ENCODE assay signal across 10 mouse cellular contexts in the genomic region with DNA sequence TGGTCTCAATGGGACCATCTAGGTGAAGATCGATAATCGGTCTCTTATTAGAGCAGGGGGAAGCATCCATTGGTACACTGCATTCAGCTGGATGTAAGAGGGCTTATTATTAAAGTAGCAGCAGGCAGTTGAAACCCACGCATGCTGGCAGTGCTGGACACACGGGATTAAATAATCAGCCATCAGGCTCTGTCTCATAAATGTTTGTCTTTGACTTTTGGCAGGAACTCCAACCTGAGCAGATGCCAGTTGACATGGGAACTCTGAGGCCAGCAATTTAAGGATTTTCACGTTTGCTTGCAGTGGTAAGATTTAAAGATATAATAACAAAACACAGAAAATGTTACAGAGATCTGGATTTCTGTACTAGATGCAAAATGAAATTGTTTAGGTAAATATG.
DNase-seq lines count a peak whose midpoint lies in the region; ATAC-seq and TF ChIP-seq lines count a peak whose summit lies in the region.
"Had no signal": no experiment of that assay in that cellular context is flagged by ENCODE, and none has a peak within 500 bp of the region (broad histone marks: within the 10 kb centered on the region; RNA-seq: fewer than 3 reads in every experiment).

No protein-coding gene starts in this region.

- H3K36me3 ChIP-seq in midbrain, postnatal 0 days (ENCODE audit: insufficient read depth, low read length), result no peaks in the 10 kb centered on the region
- no peaks in the 10 kb centered on the region for H3K36me3 ChIP-seq in midbrain, embryonic 10.5 days
- H3K36me3 ChIP-seq: heart, embryonic 15.5 days; neural tube, embryonic 12.5 days had no signal

- H3K27ac ChIP-seq in midbrain, postnatal 0 days (ENCODE audit: low read depth, low read length), result no peak overlapping the region
- no peak overlapping the region for H3K27ac ChIP-seq in midbrain, embryonic 10.5 days (replicated peaks)
- H3K27ac ChIP-seq: heart, embryonic 15.5 days; neural tube, embryonic 12.5 days had no signal

- no peaks in the 10 kb centered on the region for H3K27me3 ChIP-seq in midbrain, postnatal 0 days (ENCODE audit: insufficient read depth, low read length)
- no peaks in the 10 kb centered on the region for H3K27me3 ChIP-seq in midbrain, embryonic 10.5 days (ENCODE audit: low read depth, poor library complexity, severe bottlenecking)
- H3K27me3 ChIP-seq: heart, embryonic 15.5 days; neural tube, embryonic 12.5 days had no signal

- H3K9me3 ChIP-seq in midbrain, postnatal 0 days (ENCODE audit: low read length), result no peaks in the 10 kb centered on the region
- no peaks in the 10 kb centered on the region for H3K9me3 ChIP-seq in midbrain, embryonic 10.5 days (replicated peaks)
- H3K9me3 ChIP-seq: heart, embryonic 15.5 days; neural tube, embryonic 12.5 days had no signal

- H3K4me1 ChIP-seq in midbrain, postnatal 0 days (ENCODE audit: insufficient read depth, low read length), result no peaks in the 10 kb centered on the region
- no peaks in the 10 kb centered on the region for H3K4me1 ChIP-seq in midbrain, embryonic 10.5 days
- H3K4me1 ChIP-seq: neural tube, embryonic 12.5 days had no signal

- H3K9ac ChIP-seq in midbrain, postnatal 0 days (replicated peaks; ENCODE audit: low read length, poor library complexity, severe bottlenecking), result no peak overlapping the region
- H3K9ac ChIP-seq: heart, embryonic 15.5 days; neural tube, embryonic 12.5 days had no signal

- H3K4me3 ChIP-seq in midbrain, postnatal 0 days (ENCODE audit: low read depth, low read length), result no peak overlapping the region
- H3K4me3 ChIP-seq in midbrain, embryonic 10.5 days, result no peak overlapping the region
- H3K4me3 ChIP-seq: erythroblast, embryonic 14.5 days; heart, embryonic 15.5 days; neural tube, embryonic 12.5 days had no signal

- no peak for TF ChIP-seq CTCF in midbrain, postnatal 0 days (IDR thresholded peaks at IDR 0.05)

- H3K4me2 ChIP-seq in midbrain, postnatal 0 days (ENCODE audit: low read depth, low read length, poor library complexity, severe bottlenecking), result no peak overlapping the region
- H3K4me2 ChIP-seq: heart, embryonic 15.5 days; neural tube, embryonic 12.5 days had no signal

- 52% methylated on average over 5 of the region's 5 CpGs for whole genome bisulfite sequencing in midbrain, postnatal 0 days
- 81% methylated on average over 5 of the region's 5 CpGs for WGBS in midbrain, embryonic 10.5 days

- peak; percentile 56 for DNase-seq in midbrain, postnatal 0 days (ENCODE audit: low spot score)
- no peak for DNase-seq in midbrain, embryonic 10.5 days (ENCODE audit: low spot score)
- peak; percentile 82 to 85 for DNase-seq in cerebellum, postnatal 10 days
- peak; percentile 17 for DNase-seq in heart, postnatal 4 days
- no peak for DNase-seq in thymus, postnatal 36 days
- no peak for DNase-seq in right cerebral cortex, postnatal 4 days
- DNase-seq in neural tube, embryonic 10.5 days (ENCODE audit: extremely low spot score, low spot score), result no peak

- no peak for ATAC-seq in midbrain, postnatal 0 days (ENCODE audit: low FRiP score)

Comparison
In these comparisons a context has a peak if more than half of its experiments do, and no peak if none do; other contexts are left out.
1. DNase-seq: peak in midbrain, postnatal 0 days (single experiment), cerebellum, postnatal 10 days (2 of 2) and heart, postnatal 4 days (single experiment); none in midbrain, embryonic 10.5 days (single experiment), thymus, postnatal 36 days (0 of 2), right cerebral cortex, postnatal 4 days (single experiment) and neural tube, embryonic 10.5 days (single experiment).